Mouse (Mus musculus): ENCODE measurements at regions not wholly inside any gene's neighbourhood (a gene's known extent, or its start where the extent isn't known, plus 50 kb on each side); places are given as distances from the start of the nearest gene placed in this dataset.

GRCm38 (mm10) chr6:94841881-94842280, 141.9 kb upstream of the Lrig1 start:
- H3K9me3 ChIP-seq (replicated peaks) = no peaks in the 10 kb centered on the region
- 39% methylated on average over 5 of the region's 5 CpGs for WGBS
- no peak overlapping the region for H3K4me2 ChIP-seq
- no peaks in the 10 kb centered on the region for H3K36me3 ChIP-seq
- no peak overlapping the region for H3K9ac ChIP-seq (replicated peaks)
- no peak overlapping the region for H3K4me3 ChIP-seq (replicated peaks)
- ATAC-seq (ENCODE audit: low FRiP score) = no peak
- no peaks in the 10 kb centered on the region for H3K27me3 ChIP-seq (replicated peaks)
- no peak overlapping the region for H3K27ac ChIP-seq (replicated peaks)
- no peaks in the 10 kb centered on the region for H3K4me1 ChIP-seq

DNA sequence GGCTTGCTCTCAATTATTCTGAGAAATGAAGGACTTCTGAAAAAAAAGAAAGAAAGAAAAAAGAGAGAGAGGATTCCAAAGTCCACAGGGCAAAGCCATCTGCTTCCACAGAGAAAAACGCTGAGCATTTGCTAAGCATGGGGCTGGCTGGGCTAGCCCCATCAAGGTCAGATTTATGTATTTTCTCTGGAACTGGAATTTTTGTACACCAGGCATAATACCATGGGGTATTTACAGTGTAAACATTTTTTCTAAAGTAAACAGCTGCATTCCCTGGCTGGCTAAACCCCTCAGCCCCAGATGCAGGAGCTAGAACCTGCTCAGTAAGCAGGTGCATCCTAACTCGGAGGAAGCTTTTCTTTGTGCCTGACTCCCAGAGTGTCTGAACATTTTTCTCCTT, 135.8 kb upstream of the Lrig1 start:
- Histone ChIP-seq H3K27me3 (replicated peaks) (no peaks in the 10 kb centered on the region), H3K27ac (replicated peaks) (no peak overlapping the region), H3K4me3 (replicated peaks) (no peak overlapping the region), H3K4me1 (peaks cover 8% of the 10 kb centered on the region), H3K4me2 (no peak overlapping the region), H3K9ac (replicated peaks) (no peak overlapping the region), H3K36me3 (no peaks in the 10 kb centered on the region), H3K9me3 (replicated peaks) (no peaks in the 10 kb centered on the region)
- no peak for ATAC-seq (ENCODE audit: low FRiP score)
- 26% methylated on average over 2 of the region's 2 CpGs for WGBS

DNA sequence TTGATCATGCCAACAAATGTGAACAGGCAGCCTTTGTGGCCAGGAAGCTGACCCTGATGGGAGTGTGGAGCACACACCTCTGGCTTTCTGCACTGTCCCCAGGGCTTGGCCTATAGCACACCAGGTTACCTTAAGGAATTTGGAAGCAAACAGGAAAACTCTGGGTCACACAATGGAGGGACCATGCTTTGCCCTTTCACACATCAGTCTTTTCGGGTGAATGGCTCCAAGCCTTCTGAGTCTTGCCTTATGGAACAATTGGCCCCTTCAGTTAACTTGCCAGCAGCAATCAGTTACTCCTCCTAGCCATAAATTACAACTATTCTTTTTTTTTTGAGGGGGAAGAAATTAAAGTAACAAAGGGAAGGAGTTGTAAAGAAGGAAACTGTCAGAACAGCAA, 134.6 kb upstream of the Lrig1 start:
- Histone ChIP-seq H3K9ac (replicated peaks) (no peak overlapping the region), H3K27me3 (replicated peaks) (no peaks in the 10 kb centered on the region), H3K4me2 (no peak overlapping the region), H3K36me3 (no peaks in the 10 kb centered on the region), H3K27ac (replicated peaks) (no peak overlapping the region), H3K4me3 (replicated peaks) (no peak overlapping the region), H3K4me1 (peaks cover 8% of the 10 kb centered on the region), H3K9me3 (replicated peaks) (no peaks in the 10 kb centered on the region)
- 24% methylated on average over 1 of the region's 1 CpGs for WGBS
- no peak for ATAC-seq (ENCODE audit: low FRiP score)

- 84% methylated on average over 8 of the region's 8 CpGs for WGBS
- ATAC-seq (ENCODE audit: low FRiP score) = no peak
- no peaks in the 10 kb centered on the region for H3K9me3 ChIP-seq (replicated peaks)
These were observed 130.8 kb upstream of the Lrig1 start for GRCm38 (mm10) chr6:94830801-94831200.

DNA sequence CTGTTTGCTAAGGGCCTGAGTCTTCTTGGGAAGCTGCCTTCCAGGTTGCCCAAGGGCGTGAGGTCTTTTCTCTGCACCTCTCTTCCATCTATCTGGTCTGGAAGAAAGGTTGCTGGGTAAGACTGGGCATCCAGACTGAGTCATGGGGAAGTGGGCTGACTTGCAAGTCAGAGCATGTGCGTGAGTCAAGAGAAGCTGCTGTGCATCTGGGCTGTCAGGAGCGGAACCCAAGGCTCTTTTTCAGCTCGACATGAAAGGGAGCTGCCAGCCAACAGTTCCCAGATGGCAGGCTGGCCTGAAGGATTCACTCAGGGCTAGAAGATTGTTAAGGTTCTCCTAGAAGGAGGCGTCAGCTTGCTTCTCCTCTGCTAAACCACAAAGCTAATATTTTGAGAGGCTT, 129.3 kb upstream of the Lrig1 start:
- Histone ChIP-seq H3K36me3 (no peaks in the 10 kb centered on the region), H3K4me3 (replicated peaks) (no peak overlapping the region), H3K27ac (replicated peaks) (no peak overlapping the region), H3K9ac (replicated peaks) (no peak overlapping the region), H3K9me3 (replicated peaks) (no peaks in the 10 kb centered on the region), H3K27me3 (replicated peaks) (no peaks in the 10 kb centered on the region), H3K4me1 (no peaks in the 10 kb centered on the region), H3K4me2 (no peak overlapping the region)
- no peak for ATAC-seq (ENCODE audit: low FRiP score)
- WGBS = 93% methylated on average over 5 of the region's 5 CpGs

More at GRCm38 (mm10) chr6:94830801-94831200, 130.8 kb upstream of the Lrig1 start:
- peaks cover 6% of the 10 kb centered on the region for H3K4me1 ChIP-seq
- no peaks in the 10 kb centered on the region for H3K27me3 ChIP-seq (replicated peaks)
- H3K36me3 ChIP-seq = no peaks in the 10 kb centered on the region
- H3K4me2 ChIP-seq = no peak overlapping the region
- no peak overlapping the region for H3K4me3 ChIP-seq (replicated peaks)
- H3K27ac ChIP-seq (replicated peaks) = no peak overlapping the region
- H3K9ac ChIP-seq (replicated peaks) = no peak overlapping the region

- ATAC-seq (ENCODE audit: low FRiP score) = no peak
These were observed 126.7 kb upstream of the Lrig1 start for GRCm38 (mm10) chr6:94826656-94827055.

DNA sequence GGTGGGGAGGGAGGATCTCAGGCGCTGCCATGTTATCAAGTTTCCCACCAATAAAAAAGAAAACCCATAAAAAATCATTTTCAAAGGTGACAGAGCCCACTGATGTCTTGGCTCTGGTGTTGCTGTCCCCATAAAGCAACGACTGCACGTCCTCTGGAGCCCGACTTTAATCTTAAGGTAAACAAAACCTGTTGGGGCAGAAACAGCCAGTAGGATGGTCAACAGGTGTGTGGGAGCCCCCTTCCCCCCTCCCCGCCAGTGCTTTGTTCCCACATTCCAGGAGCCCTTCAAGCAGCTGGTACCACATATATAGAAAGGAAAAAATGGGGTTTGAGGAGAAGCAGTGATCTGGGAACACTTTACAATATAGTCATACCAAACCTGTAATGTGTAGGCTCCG, 118.3 kb upstream of the Lrig1 start:
- Histone ChIP-seq H3K27ac (replicated peaks) (no peak overlapping the region), H3K4me1 (peaks cover 5% of the 10 kb centered on the region; the same call in 1 of the 2 replicates), H3K27me3 (replicated peaks) (no peaks in the 10 kb centered on the region), H3K9me3 (replicated peaks) (no peaks in the 10 kb centered on the region), H3K4me2 (no peak overlapping the region), H3K36me3 (no peaks in the 10 kb centered on the region), H3K9ac (replicated peaks) (no peak overlapping the region), H3K4me3 (replicated peaks) (no peak overlapping the region)
- WGBS = 70% methylated on average over 6 of the region's 6 CpGs
- no peak for ATAC-seq (ENCODE audit: low FRiP score)

More at GRCm38 (mm10) chr6:94826656-94827055, 126.7 kb upstream of the Lrig1 start:
- H3K9me3 ChIP-seq (replicated peaks) = no peaks in the 10 kb centered on the region
- no peaks in the 10 kb centered on the region for H3K36me3 ChIP-seq
- no peak overlapping the region for H3K27ac ChIP-seq (replicated peaks)
- H3K4me2 ChIP-seq = no peak overlapping the region
- H3K4me3 ChIP-seq (replicated peaks) = no peak overlapping the region
- H3K9ac ChIP-seq (replicated peaks) = no peak overlapping the region
- 69% methylated on average over 2 of the region's 2 CpGs for WGBS
- H3K4me1 ChIP-seq = no peaks in the 10 kb centered on the region
- H3K27me3 ChIP-seq (replicated peaks) = no peaks in the 10 kb centered on the region

GRCm38 (mm10) chr6:94816161-94816560, 116.2 kb upstream of the Lrig1 start:
- H3K27me3 ChIP-seq (replicated peaks) = no peaks in the 10 kb centered on the region
- peaks cover 5% of the 10 kb centered on the region; the same call in 1 of the 2 replicates for H3K4me1 ChIP-seq
- no peak overlapping the region for H3K4me2 ChIP-seq
- ATAC-seq (ENCODE audit: low FRiP score) = no peak
- H3K27ac ChIP-seq (replicated peaks) = no peak overlapping the region
- H3K4me3 ChIP-seq (replicated peaks) = no peak overlapping the region
- H3K36me3 ChIP-seq = no peaks in the 10 kb centered on the region
- H3K9me3 ChIP-seq (replicated peaks) = no peaks in the 10 kb centered on the region
- no peak overlapping the region for H3K9ac ChIP-seq (replicated peaks)
- WGBS = 50% methylated on average over 5 of the region's 5 CpGs

DNA sequence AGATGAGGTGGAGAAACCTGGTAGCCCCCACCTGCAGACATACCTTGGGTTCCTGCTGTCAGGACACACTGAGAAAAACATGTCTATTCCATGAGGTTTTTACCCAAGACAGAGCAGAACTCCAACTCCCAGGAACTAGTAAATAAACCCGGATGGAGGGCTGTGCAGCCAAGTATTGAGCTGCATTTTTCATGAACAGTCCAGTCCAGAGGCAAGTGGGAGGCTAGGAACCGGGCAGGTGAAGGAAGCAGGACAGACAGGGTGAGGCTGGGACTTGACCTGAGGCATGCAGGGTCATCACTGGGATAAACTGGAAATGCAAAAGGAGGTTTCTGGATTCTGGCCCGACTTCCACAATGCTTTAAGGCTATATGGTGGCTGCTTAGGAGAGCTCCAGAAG, 114.8 kb upstream of the Lrig1 start:
- whole genome bisulfite sequencing = 26% methylated on average over 3 of the region's 3 CpGs
- no peak overlapping the region for H3K9ac ChIP-seq (replicated peaks)
- no peak overlapping the region for H3K4me2 ChIP-seq
- H3K36me3 ChIP-seq = no peaks in the 10 kb centered on the region
- H3K4me3 ChIP-seq (replicated peaks) = no peak overlapping the region
- ATAC-seq (ENCODE audit: low FRiP score) = no peak; the same call in 1 of the 2 replicates
- peaks cover 5% of the 10 kb centered on the region; the same call in 1 of the 2 replicates for H3K4me1 ChIP-seq
- no peaks in the 10 kb centered on the region for H3K27me3 ChIP-seq (replicated peaks)
- H3K27ac ChIP-seq (replicated peaks) = 0 out of 2 replicates have a peak overlapping the region, but pooled peaks have one; percentile 11
- H3K9me3 ChIP-seq (replicated peaks) = no peaks in the 10 kb centered on the region

DNA sequence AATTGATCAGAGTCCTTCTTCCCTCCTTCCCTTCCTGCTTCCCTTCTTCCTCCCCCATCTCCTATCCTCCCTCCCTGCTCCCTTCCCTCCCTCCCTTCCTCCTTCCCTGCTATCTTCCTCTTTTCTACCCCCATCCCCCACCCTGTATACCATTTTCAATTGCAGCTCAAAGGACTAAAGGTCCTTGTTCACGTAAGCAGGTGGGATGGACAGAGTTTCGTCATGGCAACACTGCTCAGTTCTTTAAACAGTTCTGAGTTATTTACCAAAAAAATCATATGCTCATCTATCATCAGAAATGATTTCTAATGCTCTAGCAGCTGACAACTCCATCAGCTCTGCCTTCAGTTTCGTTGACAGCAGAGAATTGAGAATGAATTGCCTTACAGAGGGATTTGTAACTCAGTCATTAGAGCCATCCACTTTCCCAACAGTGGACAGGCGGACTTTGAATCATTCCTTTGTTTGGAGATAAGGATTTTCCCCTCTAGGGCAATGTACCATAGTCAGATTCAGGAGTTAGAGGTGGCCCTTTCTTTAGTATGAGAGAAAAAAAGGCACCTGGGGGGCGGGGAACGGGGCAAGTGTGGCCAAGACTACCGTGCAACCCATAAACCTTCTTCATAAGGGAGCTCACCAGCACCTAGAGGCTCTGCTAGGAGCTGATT, 113.7 kb upstream of the Lrig1 start:
- Histone ChIP-seq H3K4me3 (replicated peaks) (no peak overlapping the region), H3K9me3 (replicated peaks) (no peaks in the 10 kb centered on the region), H3K4me2 (no peak overlapping the region), H3K27me3 (replicated peaks) (no peaks in the 10 kb centered on the region), H3K4me1 (peaks cover 5% of the 10 kb centered on the region; the same call in 1 of the 2 replicates), H3K9ac (replicated peaks) (no peak overlapping the region), H3K27ac (replicated peaks) (no peak overlapping the region), H3K36me3 (no peaks in the 10 kb centered on the region)
- ATAC-seq (ENCODE audit: low FRiP score) = no peak
- 49% methylated on average over 7 of the region's 7 CpGs for WGBS

DNA sequence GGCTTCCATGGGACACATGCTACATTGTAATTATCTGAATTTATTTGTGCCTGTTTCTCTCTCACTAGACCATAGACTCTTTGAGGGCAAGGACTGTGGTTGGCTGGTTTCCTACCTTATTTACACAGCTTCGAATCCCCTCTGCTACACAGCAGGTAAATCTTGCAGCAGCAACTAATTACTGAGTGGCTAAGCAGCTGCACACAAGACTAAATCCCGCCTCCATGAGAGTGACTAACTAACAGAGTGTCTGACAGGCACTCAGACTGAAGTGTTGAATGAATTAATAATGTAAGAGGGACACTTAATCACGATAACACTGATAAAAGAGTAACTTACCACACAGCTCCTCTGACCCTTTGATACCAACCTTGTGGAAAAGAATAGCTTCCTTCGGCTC, 111.9 kb upstream of the Lrig1 start:
- WGBS = 24% methylated on average over 4 of the region's 4 CpGs
- H3K27ac ChIP-seq (replicated peaks) = no peak overlapping the region
- H3K27me3 ChIP-seq (replicated peaks) = no peaks in the 10 kb centered on the region
- H3K4me2 ChIP-seq = no peak overlapping the region
- no peak overlapping the region for H3K9ac ChIP-seq (replicated peaks)
- no peaks in the 10 kb centered on the region for H3K36me3 ChIP-seq
- peaks cover 5% of the 10 kb centered on the region; the same call in 1 of the 2 replicates for H3K4me1 ChIP-seq
- ATAC-seq (ENCODE audit: low FRiP score) = no peak
- H3K4me3 ChIP-seq (replicated peaks) = no peak overlapping the region
- H3K9me3 ChIP-seq (replicated peaks) = no peaks in the 10 kb centered on the region

DNA sequence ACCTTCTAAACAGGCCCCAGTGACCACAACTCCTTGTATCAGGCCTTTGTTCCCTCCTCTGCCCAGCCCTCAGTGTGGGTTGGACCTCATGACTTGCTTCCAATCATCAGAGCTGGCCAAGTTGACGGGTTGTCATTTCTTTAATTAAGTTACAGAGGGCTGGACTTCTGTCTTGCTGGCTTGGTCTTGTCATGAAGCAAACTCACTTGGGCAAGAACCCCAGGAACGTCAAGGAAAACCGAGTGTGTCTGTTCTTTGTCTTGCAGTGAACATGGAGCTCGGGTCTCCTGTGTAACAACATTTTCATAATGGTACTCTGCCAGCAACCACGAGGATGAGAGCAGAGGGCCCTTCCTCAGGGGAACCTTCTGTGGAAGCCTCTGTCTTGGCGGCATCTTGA, 107.3 kb upstream of the Lrig1 start:
- no peak overlapping the region for H3K9ac ChIP-seq (replicated peaks)
- H3K9me3 ChIP-seq (replicated peaks) = no peaks in the 10 kb centered on the region
- no peak for ATAC-seq (ENCODE audit: low FRiP score)
- no peak overlapping the region for H3K4me3 ChIP-seq (replicated peaks)
- no peaks in the 10 kb centered on the region for H3K36me3 ChIP-seq
- no peaks in the 10 kb centered on the region for H3K4me1 ChIP-seq
- no peak overlapping the region for H3K27ac ChIP-seq (replicated peaks)
- WGBS = 83% methylated on average over 6 of the region's 6 CpGs
- H3K27me3 ChIP-seq (replicated peaks) = no peaks in the 10 kb centered on the region
- no peak overlapping the region for H3K4me2 ChIP-seq

All from neural tube, embryonic 15.5 days (tissue).